Mouse (Mus musculus) embryonic facial prominence, embryonic 14.5 days (tissue): Measurements from ENCODE around the gene Zfp512b. TPM values are rescaled to one million over a fixed set of nuclear protein-coding genes. Genes with fewer than 3 reads are reported as not detected.

Source experiments
- ATAC-seq: fragments of 200-750 bp; cut with Nextera tagmentation; 2 replicates; pipeline ENCODE4 v1.8.0; 2017; ENCODE audit warnings: low read depth, moderate number of reproducible peaks, moderate TSS enrichment
- DNase-seq: peaks from one replicate; pipeline ENCODE4 v3.0.0-alpha.2; 2015; ENCODE audit warnings: low spot score
- H3K27ac ChIP-seq: fragments of 300-500 bp; sonication (generic); replicated peaks from 2 replicates; pipeline ENCODE4 v1.5.1; 2014; ENCODE audit warnings: low read depth, mild to moderate bottlenecking, low read length, moderate library complexity
- H3K27me3 ChIP-seq: fragments of 300-500 bp; sonication (generic); replicated peaks from 2 replicates; pipeline ENCODE4 v1.6.1; 2014; ENCODE audit warnings: low read length; ENCODE audit not compliant: control insufficient read depth, insufficient read depth
- H3K36me3 ChIP-seq: fragments of 300-500 bp; sonication (generic); 2 replicates; pipeline ENCODE4 v1.6.1; 2014; ENCODE audit warnings: low read length, mixed read lengths; ENCODE audit not compliant: control insufficient read depth, insufficient read depth
- H3K4me1 ChIP-seq: fragments of 300-500 bp; sonication (generic); 2 replicates; pipeline ENCODE4 v1.6.1; 2014; ENCODE audit warnings: antibody characterized with exemption, low read length; ENCODE audit not compliant: control insufficient read depth, insufficient read depth
- H3K4me2 ChIP-seq: fragments of 300-500 bp; sonication (generic); 2 replicates; pipeline ENCODE4 v1.6.1; 2014; ENCODE audit warnings: low read depth, mild to moderate bottlenecking, low read length, moderate library complexity, mixed read lengths
- H3K4me3 ChIP-seq: fragments of 300-500 bp; sonication (generic); 2 replicates; pipeline ENCODE4 v1.5.1; 2014; ENCODE audit warnings: low read depth, mild to moderate bottlenecking, low read length
- H3K9ac ChIP-seq: fragments of 300-500 bp; sonication (generic); 2 replicates; pipeline ENCODE4 v1.6.1; 2014; ENCODE audit warnings: low read depth, mild to moderate bottlenecking, low read length, moderate library complexity, mixed read lengths
- H3K9me3 ChIP-seq: fragments of 300-500 bp; sonication (generic); 2 replicates; pipeline ENCODE4 v1.6.1; 2016; ENCODE audit warnings: low read length; ENCODE audit not compliant: control insufficient read depth
- WGBS: fragments of 180-500 bp; shearing (Covaris S2); extraction: QIAGEN DNeasy Blood & Tissue Kit; methylation state at CpG from one replicate; pipeline ENCODE4 v1.1.7; 2014; 5-methylcytosine and 5-hydroxymethylcytosine counted together
- polyA plus RNA-seq: library from polyadenylated mRNA; unstranded; fragments of >200 nt; fragmentation: Nextera tagmentation; extraction: Ambion mirVana; gene quantifications from 2 replicates; pipeline ENCODE4 v1.2.1, GENCODE M21; 2014

The Zfp512b gene
- 42.0 and 46.5 TPM in 2 replicates for polyA plus RNA-seq

- Histone ChIP-seq H3K27ac (peak within 1 kb of the TSS; percentile 80), H3K4me2 (peak within 1 kb of the TSS; percentile 86), H3K27me3 (0 out of 2 replicates have a peak, but pooled peaks cover 5% of the 10 kb centered on the region), H3K4me1 (peaks cover 8% of the 10 kb centered on the region), H3K36me3 (peaks cover 33% of the 10 kb centered on the region), H3K9ac (peak within 1 kb of the TSS; percentile 92), H3K9me3 (no peaks in the 10 kb centered on the region), H3K4me3 (peak within 1 kb of the TSS; percentile 95)
- WGBS = 1% methylated on average over 16 of the region's 97 CpGs
- peak; percentile 88 for ATAC-seq
- DNase-seq = peak; percentile 85
Measured at GRCm38 (mm10) chr2:181592231-181593041, at the start of gene Zfp512b. TSS of gene Zfp512b (minus strand) at chr2:181592803.

GRCm38 (mm10) chr2:181635865-181636264, 43.3 kb upstream of the Zfp512b start:
- WGBS = 82% methylated on average over 3 of the region's 3 CpGs
- Histone ChIP-seq H3K27ac (no peak overlapping the region), H3K9ac (no peak overlapping the region), H3K4me1 (no peaks in the 10 kb centered on the region), H3K9me3 (no peaks in the 10 kb centered on the region), H3K36me3 (peaks cover 81% of the 10 kb centered on the region), H3K4me2 (no peak overlapping the region), H3K4me3 (no peak overlapping the region), H3K27me3 (no peaks in the 10 kb centered on the region)
- ATAC-seq = no peak
- no peak for DNase-seq

GRCm38 (mm10) chr2:181632624-181633023, 40.0 kb upstream of the Zfp512b start:
- ATAC-seq (no peak), DNase-seq (no peak)
- no peak overlapping the region for H3K27ac ChIP-seq
- no peaks in the 10 kb centered on the region for H3K27me3 ChIP-seq
- H3K36me3 ChIP-seq = peaks cover 66% of the 10 kb centered on the region
- no peaks in the 10 kb centered on the region for H3K4me1 ChIP-seq
- no peak overlapping the region for H3K9ac ChIP-seq
- H3K4me2 ChIP-seq = no peak overlapping the region
- no peak overlapping the region for H3K4me3 ChIP-seq
- 95% methylated on average over 6 of the region's 6 CpGs for WGBS
- no peaks in the 10 kb centered on the region for H3K9me3 ChIP-seq

- Histone ChIP-seq H3K4me1 (no peaks in the 10 kb centered on the region), H3K27ac (no peak overlapping the region), H3K36me3 (peaks cover 59% of the 10 kb centered on the region), H3K27me3 (no peaks in the 10 kb centered on the region), H3K9me3 (no peaks in the 10 kb centered on the region), H3K9ac (no peak overlapping the region), H3K4me2 (no peak overlapping the region), H3K4me3 (no peak overlapping the region)
- no peak for ATAC-seq
- DNase-seq = no peak
Measured at GRCm38 (mm10) chr2:181628471-181628870, 35.9 kb upstream of the Zfp512b start.

- DNase-seq (peak; percentile 12), ATAC-seq (no peak)
- Histone ChIP-seq H3K9me3 (no peaks in the 10 kb centered on the region), H3K4me1 (no peaks in the 10 kb centered on the region), H3K9ac (no peak overlapping the region), H3K36me3 (peaks cover 68% of the 10 kb centered on the region), H3K4me2 (no peak overlapping the region), H3K27me3 (no peaks in the 10 kb centered on the region), H3K4me3 (no peak overlapping the region), H3K27ac (no peak overlapping the region)
Measured at GRCm38 (mm10) chr2:181623401-181623800, 30.8 kb upstream of the Zfp512b start.

GRCm38 (mm10) chr2:181618761-181619495, 26.3 kb upstream of the Zfp512b start:
- WGBS = 88% methylated on average over 5 of the region's 5 CpGs
- ATAC-seq = no peak

GRCm38 (mm10) chr2:181602367-181602766, 9.8 kb upstream of the Zfp512b start:
- Histone ChIP-seq H3K27me3 (peaks cover 21% of the 10 kb centered on the region), H3K4me3 (peak overlapping the region; percentile 76), H3K36me3 (no peaks in the 10 kb centered on the region), H3K9me3 (no peaks in the 10 kb centered on the region), H3K4me2 (peak overlapping the region; percentile 75), H3K27ac (no peak overlapping the region), H3K9ac (no peak overlapping the region), H3K4me1 (peaks cover 9% of the 10 kb centered on the region)
- DNase-seq (no peak), ATAC-seq (no peak)
- WGBS = 83% methylated on average over 4 of the region's 4 CpGs

More at GRCm38 (mm10) chr2:181618761-181619495, 26.3 kb upstream of the Zfp512b start:
- no peaks in the 10 kb centered on the region for H3K4me1 ChIP-seq
- H3K4me3 ChIP-seq = no peak overlapping the region
- H3K9me3 ChIP-seq = no peaks in the 10 kb centered on the region
- no peaks in the 10 kb centered on the region for H3K27me3 ChIP-seq
- no peak overlapping the region for H3K27ac ChIP-seq
- DNase-seq = no peak
- H3K36me3 ChIP-seq = peaks cover 63% of the 10 kb centered on the region
- no peak overlapping the region for H3K4me2 ChIP-seq
- H3K9ac ChIP-seq = no peak overlapping the region

- H3K27ac ChIP-seq = peak overlapping the region; percentile 80
- no peak for DNase-seq
- peak overlapping the region; percentile 76 for H3K4me3 ChIP-seq
- ATAC-seq = no peak
- H3K9me3 ChIP-seq = no peaks in the 10 kb centered on the region
- H3K9ac ChIP-seq = peak overlapping the region; percentile 90
- H3K4me1 ChIP-seq = peaks cover 9% of the 10 kb centered on the region
- H3K4me2 ChIP-seq = peak overlapping the region; percentile 75
- no peaks in the 10 kb centered on the region for H3K36me3 ChIP-seq
- H3K27me3 ChIP-seq = peaks cover 26% of the 10 kb centered on the region
- WGBS = 25% methylated on average over 10 of the region's 10 CpGs
Measured at GRCm38 (mm10) chr2:181601751-181602145, 9.1 kb upstream of the Zfp512b start.
